Mouse (Mus musculus): ENCODE results near the gene Jam3.

Jam3 gene

DNA sequence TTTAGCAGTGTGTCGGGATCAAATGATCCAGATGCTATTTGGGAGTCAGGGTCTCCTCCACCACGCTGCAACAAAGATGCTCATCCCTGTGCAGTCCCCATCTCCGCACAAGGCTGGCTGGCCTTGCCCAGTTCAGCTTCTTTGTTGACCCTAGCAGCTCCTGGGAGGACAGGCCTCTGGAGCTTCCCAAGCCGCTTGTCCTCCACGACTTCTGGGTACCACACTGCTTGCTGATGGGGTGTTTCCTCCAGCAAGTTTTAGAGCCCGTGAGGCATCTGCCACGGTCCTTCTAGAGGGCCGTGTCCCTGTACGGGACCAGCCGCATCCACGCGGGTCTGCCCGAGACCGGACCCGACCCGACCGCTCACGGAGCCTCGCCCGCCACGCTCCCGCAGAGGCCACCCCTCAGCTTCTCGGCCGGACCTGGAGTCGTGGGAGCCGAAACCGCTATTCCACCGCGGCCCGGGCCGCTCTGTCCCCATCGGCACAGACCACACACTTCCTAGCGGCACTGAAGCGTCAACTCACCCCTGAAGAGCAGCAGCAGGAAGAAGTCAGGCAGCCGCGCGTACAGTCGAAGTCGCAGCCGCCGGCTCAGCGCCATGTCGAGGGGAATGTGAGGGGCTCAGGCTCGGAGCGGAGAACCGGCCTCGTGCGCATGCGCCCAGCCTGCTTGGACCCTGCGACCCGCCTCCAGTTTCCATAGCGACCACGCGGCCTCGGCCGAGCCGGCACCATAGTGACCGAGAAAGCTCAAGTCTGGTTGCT lies at the start of gene Jam3:
Gene Jam3 (minus strand): TSS at position 659 of the 768 bp plus-strand sequence.
- peak; percentile 98 for DNase-seq (ENCODE audit: low read depth, low spot score)

DNA sequence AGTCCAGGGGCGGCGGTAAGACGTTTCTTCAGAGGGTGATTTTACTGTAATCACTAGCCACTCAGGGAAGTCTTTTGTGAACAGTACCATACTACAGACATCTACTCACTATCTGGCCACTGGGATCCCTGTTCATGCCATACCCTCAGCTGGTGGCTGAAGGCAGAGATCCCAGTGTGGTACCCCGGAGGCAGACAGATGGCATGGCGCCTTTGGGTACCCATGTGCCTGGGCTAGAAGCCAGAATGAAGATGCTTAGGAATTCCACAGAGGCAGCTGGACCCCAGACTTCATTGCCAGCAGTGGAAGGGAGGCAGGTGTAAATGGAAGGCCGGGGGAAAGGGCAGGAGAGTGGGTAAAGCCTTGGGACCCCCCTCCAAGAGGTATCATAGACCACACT lies 49.0 kb upstream of the Jam3 start:
- no peak for DNase-seq (ENCODE audit: low read depth, low spot score)

DNA sequence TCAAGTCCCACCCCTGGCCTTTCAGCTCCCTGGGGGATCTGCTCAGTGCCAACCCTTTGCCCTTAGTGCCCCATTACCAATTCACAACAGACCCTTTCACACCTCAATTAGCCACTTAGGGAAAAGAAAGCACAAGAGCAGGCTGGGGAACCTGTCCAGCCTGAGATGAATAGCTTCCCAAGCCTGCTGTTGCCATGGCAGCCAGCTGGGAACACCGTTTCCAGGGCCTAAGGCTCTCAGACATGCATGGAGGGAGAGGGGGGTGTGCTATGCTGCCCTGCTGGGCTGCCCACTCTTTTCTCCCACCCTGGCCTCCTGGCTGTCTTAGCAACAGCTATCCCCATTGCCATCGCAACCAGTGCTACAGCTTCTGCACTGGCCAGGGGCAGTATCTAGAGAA lies 47.9 kb upstream of the Jam3 start:
- DNase-seq (ENCODE audit: low read depth, low spot score): peak; percentile 95

DNA sequence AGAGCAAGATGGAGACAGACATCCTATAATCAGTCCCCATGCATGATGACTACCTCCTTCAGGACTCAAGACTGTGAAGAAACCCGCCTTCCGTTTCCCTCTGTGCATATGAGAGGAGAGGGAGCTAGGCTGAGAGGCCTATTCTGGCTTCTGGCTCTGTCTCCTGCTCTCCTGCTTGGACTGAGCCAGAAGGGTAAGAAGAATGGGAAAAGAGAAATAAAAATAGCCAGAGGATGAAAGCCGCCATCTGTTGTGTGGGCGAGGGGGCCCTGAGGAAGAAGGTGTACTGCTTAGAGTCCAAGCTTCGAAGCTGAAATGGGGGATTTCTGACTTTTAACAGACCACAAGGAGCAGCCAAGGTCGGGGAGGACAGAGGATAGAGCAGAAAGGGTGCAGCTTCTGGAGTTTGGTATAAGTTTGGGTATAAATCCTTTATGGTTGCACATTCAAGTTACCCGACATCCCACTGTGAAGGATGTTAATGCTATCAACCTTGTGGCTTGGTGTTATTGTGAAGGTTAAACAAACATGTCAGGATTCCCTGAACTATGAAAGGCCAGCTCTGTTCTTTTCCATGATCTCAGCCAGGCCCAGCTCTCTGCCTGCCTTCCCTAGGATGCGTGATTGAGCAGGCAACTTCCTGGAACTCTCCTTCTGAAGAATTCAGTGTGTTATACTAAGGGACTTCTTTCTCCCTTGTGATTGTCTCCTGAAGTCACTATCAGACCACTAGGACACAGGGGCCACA lies 46.4 kb upstream of the Jam3 start:
- no peak for DNase-seq (ENCODE audit: low read depth, low spot score)

DNA sequence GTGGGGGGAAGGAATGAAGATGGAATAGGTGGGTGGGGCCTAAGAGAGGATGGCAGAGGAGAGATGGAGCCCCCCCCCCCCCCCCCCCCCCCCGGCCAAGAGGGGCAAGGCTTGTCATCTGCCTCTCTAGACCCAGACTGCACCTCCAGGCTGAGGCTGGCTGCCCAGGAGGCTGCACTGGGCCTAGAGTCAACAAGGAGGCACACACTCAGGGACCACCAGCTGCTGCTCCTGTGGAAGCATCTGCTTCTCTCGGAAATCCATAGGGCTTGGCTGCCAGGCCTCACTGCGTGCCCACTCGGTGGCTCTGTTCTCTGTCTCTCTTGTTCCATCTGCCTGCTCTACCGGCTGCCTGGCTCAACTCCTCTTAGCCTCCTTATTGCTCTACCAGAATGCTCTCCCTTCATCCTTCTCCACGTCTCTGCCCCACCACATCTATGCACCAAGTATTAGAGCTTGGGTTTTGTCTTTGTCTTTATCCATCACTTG lies 38.4 kb upstream of the Jam3 start:
- no peak for DNase-seq (ENCODE audit: low read depth, low spot score)

- DNase-seq (ENCODE audit: low read depth, low spot score): no peak
Observed at GRCm38 (mm10) chr9:27192761-27193591, 37.8 kb upstream of the Jam3 start.

- DNase-seq (ENCODE audit: low read depth, low spot score): peak; percentile 86
Observed at GRCm38 (mm10) chr9:27192001-27192760, 37.0 kb upstream of the Jam3 start.

GRCm38 (mm10) chr9:27191501-27191981 lies 36.3 kb upstream of the Jam3 start:
- DNase-seq (ENCODE audit: low read depth, low spot score): peak; percentile 29

DNA sequence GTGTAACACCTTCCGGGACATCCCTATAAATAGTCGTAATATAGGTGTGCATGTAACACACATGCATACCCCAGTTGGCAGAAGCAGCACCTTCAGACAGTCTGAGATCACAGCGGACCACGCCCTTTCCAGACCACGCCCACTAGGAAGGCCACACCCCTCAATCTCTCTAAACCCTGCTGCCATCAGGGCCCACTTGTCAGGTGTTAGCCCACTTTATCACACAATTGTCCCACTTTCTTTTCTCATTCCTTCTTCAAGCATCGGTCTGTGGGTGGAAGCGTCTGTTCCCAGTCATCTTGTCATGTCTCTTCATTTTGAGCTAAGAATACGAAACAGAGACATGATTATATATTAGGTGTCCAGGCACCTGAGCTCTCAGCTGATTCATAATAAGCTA lies 35.2 kb upstream of the Jam3 start:
- DNase-seq (ENCODE audit: low read depth, low spot score): no peak

DNA sequence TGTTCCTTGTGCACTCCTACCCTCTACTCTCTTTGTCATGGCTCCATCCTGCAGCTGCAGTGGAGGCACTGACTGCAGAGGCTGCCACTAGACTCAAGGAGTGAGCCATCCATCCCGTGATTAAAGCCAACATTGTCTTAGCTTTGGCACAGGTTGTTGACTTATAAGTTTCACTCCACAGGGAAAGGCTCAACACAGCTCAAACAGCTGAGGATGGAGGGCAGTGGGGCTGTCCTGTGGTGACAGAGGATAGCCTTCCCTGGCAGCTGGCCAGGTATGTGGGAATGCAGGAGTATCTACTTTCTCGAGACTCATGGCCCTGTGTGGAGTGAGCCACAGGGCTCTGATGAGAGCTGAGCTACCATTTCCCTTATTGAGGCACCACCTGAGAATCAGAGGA lies 34.1 kb upstream of the Jam3 start:
- no peak for DNase-seq (ENCODE audit: low read depth, low spot score)

DNA sequence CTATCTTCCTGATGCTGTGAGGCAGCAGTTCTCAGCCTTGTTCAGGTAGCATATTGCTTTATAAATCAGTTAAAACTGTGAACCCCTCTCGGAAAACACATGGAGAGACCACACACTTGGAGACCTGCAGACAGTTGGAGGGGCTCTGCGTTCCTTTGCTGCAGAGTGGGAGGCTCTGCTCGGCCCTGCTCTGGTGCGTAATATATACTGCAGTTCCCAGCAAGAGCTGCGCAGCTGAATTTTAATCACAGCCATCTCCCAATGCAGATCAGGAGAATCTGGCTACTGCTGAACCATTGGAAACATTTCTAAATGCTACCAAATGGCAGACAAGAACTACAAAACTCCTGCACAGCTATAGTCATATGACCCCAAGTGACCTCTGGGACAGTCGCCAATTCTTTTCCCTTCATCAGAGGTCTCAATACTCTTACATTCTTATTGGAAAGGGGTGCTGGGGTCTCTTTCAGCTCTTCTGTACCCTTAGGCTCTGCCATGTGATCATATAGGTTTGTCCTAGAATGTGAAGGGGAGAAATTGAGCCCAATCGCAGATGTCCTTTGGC lies 33.5 kb upstream of the Jam3 start:
- DNase-seq (ENCODE audit: low read depth, low spot score): no peak

GRCm38 (mm10) chr9:27185820-27186219 lies 30.6 kb upstream of the Jam3 start:
- peak; percentile 62 for DNase-seq (ENCODE audit: low read depth, low spot score)

DNA sequence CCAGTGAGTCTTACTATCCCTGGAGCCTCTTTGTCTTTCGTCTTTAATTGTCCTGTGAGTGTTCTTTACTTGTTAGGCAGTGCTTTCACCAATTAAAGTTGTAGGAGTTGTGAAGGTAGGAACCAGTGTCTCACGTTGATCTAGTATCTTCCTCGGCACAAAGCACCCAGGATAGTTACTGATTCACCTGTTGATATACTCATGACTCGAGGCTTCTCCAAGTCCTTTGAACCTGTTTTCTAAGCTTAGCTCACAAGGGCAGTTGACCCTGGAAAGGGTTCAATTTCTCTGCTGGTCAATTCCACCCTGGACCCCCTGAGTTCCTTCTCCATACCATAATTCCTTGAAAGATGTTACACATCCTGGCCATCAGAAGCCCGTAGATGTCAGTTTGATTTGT lies 26.9 kb upstream of the Jam3 start:
- DNase-seq (ENCODE audit: low read depth, low spot score): no peak

GRCm38 (mm10) chr9:27180492-27180891 lies 25.3 kb upstream of the Jam3 start:
- DNase-seq (ENCODE audit: low read depth, low spot score): no peak

DNA sequence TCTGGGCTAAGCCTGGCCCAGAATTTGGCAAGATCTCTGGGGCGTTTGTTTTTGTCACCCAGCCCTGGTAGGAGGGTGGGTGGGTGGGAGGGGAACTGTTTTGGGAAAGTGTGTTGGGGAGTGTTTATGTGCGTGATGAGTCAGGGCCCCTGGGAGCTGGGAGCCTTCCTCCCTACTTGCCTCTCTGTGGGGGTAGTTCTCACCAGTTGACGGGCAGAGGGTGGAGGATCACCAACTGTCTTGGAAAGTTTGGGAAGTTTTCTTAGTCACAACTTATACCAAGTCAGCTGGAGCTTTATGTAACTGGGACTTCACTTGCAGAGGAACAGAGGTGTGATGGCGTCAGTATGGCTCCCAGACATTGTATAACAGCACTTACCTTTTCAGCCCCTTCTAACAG lies 23.7 kb upstream of the Jam3 start:
- DNase-seq (ENCODE audit: low read depth, low spot score): no peak

DNA sequence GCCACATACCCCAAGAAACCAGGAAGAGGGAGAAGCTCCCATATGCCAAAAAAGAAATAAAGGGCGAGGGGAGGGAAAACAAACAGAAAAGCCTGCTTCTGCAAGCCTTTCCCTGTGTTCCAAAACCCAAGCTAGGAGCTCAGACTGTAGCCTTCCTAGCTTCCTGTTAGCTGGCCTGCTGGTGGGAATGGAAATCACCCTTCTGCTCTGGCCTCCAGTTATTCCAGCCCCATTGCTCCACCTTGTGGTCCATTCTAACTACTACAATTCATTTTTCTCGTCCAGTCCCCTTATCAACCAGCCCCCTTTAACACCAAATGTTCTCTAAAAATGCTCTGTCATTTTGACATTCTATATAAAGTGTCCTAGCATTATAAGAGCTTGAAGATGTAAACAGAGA lies 20.9 kb upstream of the Jam3 start:
- peak; percentile 86 for DNase-seq (ENCODE audit: low read depth, low spot score)

GRCm38 (mm10) chr9:27175682-27176081 lies 20.5 kb upstream of the Jam3 start:
- DNase-seq (ENCODE audit: low read depth, low spot score): no peak

DNA sequence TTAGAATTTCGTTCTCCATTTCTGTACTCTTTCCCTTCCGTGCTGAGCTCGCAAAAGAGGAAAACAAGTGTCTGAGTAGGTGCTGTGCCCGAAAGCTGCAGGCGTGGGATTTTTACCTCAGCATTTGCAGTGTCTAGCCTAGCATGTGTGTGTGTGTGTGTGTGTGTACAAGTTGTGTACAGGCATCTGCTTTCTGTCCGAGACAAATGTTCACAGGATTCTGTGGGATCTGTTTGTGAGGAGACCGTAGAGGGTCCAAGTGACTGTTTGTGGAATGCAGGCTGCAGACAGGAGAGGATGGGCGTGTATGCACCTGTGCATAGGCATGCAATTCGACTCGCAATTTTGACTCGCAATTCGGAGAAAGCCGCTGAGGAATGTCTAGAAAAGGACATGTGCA lies 20.0 kb upstream of the Jam3 start:
- no peak for DNase-seq (ENCODE audit: low read depth, low spot score)

GRCm38 (mm10) chr9:27174079-27174478 lies 18.9 kb upstream of the Jam3 start:
- no peak for DNase-seq (ENCODE audit: low read depth, low spot score)

DNA sequence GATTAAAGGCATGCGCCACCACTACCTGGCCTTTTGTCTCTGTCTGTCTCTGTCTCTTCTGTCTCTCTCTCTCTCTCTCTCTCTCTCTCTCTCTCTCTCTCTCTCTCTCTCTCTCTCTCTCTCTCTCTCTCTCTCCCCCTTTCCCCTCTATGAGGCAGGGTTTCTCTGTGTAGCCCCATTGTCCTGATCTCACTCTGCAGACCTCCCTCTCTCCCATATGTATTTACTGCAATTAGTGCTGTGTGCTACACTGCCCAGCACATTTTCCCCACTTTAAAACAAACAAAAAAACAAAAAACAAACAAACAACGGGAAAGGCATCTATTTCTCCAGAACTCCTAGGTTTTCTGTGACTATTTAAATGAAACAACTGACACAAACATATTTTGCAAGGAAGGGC lies 18.4 kb upstream of the Jam3 start:
- no peak for DNase-seq (ENCODE audit: low read depth, low spot score)

- DNase-seq (ENCODE audit: low read depth, low spot score): no peak
Observed at GRCm38 (mm10) chr9:27172839-27173238, 17.6 kb upstream of the Jam3 start.

All from mesoderm, embryonic 11.5 days (tissue).